Mouse (Mus musculus) embryonic facial prominence, embryonic 11.5 days (tissue): ENCODE results near the gene Angel1. TPM values are rescaled to one million over a fixed set of nuclear protein-coding genes. Genes with fewer than 3 reads are reported as not detected.

ENCODE experiments used
- ATAC-seq: fragments of 200-750 bp; cut with Nextera tagmentation; replicated peaks from 2 replicates; pipeline ENCODE4 v1.8.0; 2017; ENCODE audit warnings: low read depth; ENCODE audit not compliant: insufficient number of reproducible peaks, low FRiP score, low TSS enrichment
- DNase-seq: peaks from one replicate; pipeline ENCODE4 v3.0.0-alpha.2; 2015; ENCODE audit warnings: low spot score
- H3K27ac ChIP-seq: fragments of 300-500 bp; sonication (generic); replicated peaks from 2 replicates; pipeline ENCODE4 v1.5.1; 2014; ENCODE audit warnings: mild to moderate bottlenecking, low read depth, low read length, control low read depth
- H3K27me3 ChIP-seq: fragments of 300-500 bp; sonication (generic); 2 replicates; pipeline ENCODE4 v1.6.1; 2014; ENCODE audit warnings: mild to moderate bottlenecking, low read length, moderate library complexity, mixed read lengths; ENCODE audit not compliant: control insufficient read depth, insufficient read depth
- H3K36me3 ChIP-seq: fragments of 300-500 bp; sonication (generic); replicated peaks from 2 replicates; pipeline ENCODE4 v1.6.1; 2014; ENCODE audit warnings: low read depth, mild to moderate bottlenecking, low read length, moderate library complexity, mixed read lengths; ENCODE audit not compliant: control insufficient read depth, insufficient read depth
- H3K4me1 ChIP-seq: fragments of 300-500 bp; sonication (generic); 2 replicates; pipeline ENCODE4 v1.6.1; 2014; ENCODE audit warnings: low read length, mixed read lengths; ENCODE audit not compliant: control insufficient read depth, insufficient read depth
- H3K4me2 ChIP-seq: fragments of 300-500 bp; sonication (generic); 2 replicates; pipeline ENCODE4 v1.6.1; 2014; ENCODE audit warnings: low read depth, mild to moderate bottlenecking, control low read depth, low read length, moderate library complexity
- H3K4me3 ChIP-seq: fragments of 300-500 bp; sonication (generic); 2 replicates; pipeline ENCODE4 v1.5.1; 2014; ENCODE audit warnings: low read depth, low read length, control low read depth
- H3K9ac ChIP-seq: fragments of 300-500 bp; sonication (generic); replicated peaks from 2 replicates; pipeline ENCODE4 v1.6.1; 2014; ENCODE audit warnings: mild to moderate bottlenecking, control low read depth, low read length
- H3K9me3 ChIP-seq: fragments of 300-500 bp; sonication (generic); replicated peaks from 2 replicates; pipeline ENCODE4 v1.6.1; 2016; ENCODE audit warnings: mild to moderate bottlenecking, low read length, inconsistent platforms, mixed read lengths; ENCODE audit not compliant: control insufficient read depth
- WGBS: fragments of 180-500 bp; shearing (Covaris S2); extraction: QIAGEN DNeasy Blood & Tissue Kit; methylation state at CpG from one replicate; pipeline ENCODE4 v1.1.7; 2014; 5-methylcytosine and 5-hydroxymethylcytosine counted together
- polyA plus RNA-seq: library from polyadenylated mRNA; unstranded; fragments of >200 nt; fragmentation: Nextera tagmentation; extraction: Ambion mirVana; gene quantifications from 2 replicates; pipeline ENCODE4 v1.2.1, GENCODE M21; 2014

Gene Angel1
- polyA plus RNA-seq, 1 experiment from 2014 or later, result 10.9 TPM

GRCm38 (mm10) chr12:86682178-86682577 lies 44.1 kb downstream of the Angel1 start:
- Histone ChIP-seq H3K4me1 (no peaks in the 10 kb centered on the region), H3K36me3 (peaks cover 4% of the 10 kb centered on the region), H3K27me3 (no peaks in the 10 kb centered on the region), H3K4me3 (no peak overlapping the region), H3K27ac (no peak overlapping the region), H3K4me2 (no peak overlapping the region), H3K9me3 (no peaks in the 10 kb centered on the region), H3K9ac (no peak overlapping the region)
- no peak for DNase-seq
- 85% methylated on average over 8 of the region's 8 CpGs for WGBS
- no peak for ATAC-seq

DNA sequence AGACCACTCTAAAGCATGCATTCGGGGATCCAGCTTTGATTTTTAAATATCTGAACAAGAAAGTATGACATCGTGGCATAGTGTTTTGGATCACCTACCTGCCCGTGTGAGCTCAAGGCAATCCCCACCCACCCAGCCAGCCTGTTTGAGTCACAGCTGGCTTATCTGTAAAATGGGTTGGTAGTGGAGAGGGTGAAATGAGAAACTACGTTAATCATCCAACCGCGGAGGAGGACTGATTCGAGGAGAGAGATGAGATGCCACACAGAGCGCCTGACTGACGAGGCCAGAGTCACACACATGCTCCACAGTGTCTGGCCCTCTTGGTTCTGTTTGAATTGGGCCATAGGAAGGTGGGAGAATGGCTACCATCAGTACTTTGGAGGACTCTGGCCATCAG lies 44.6 kb downstream of the Angel1 start:
- DNase-seq (no peak), ATAC-seq (no peak)
- Histone ChIP-seq H3K27ac (no peak overlapping the region), H3K36me3 (peaks cover 1% of the 10 kb centered on the region), H3K4me2 (peak overlapping the region; percentile 24; the same call in 1 of the 2 replicates), H3K4me1 (no peaks in the 10 kb centered on the region), H3K4me3 (no peak overlapping the region), H3K9ac (no peak overlapping the region), H3K27me3 (no peaks in the 10 kb centered on the region), H3K9me3 (no peaks in the 10 kb centered on the region)
- WGBS, result 92% methylated on average over 9 of the region's 9 CpGs

DNA sequence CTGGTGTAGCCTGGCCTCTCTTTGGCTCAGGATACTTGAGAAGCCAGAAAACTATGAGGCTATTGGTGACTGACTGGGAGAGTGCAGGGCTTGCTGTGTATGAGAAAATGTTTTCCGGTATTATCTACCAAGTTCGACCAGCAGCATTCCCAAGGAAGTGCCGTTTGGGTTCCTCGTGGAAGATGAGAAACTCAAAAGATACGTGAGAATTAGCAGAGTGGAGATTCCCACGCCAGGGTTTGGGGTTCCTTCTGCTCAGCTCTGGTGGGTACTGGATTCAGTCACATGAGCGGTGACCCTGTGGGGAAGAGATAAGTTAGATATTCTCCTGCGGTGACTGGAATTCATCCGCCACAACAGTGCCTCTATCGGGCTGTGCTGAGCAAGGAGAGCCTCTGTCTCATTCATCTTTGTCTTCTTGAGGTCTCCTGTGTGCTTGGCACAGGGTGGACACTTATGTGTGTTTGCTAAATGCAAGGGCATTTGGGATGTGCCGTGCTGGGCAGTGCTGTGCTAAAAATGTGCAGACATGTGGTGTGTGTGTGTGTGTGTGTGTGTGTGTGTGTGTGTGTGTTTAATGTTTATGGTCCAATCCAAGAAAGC lies 45.6 kb downstream of the Angel1 start:
- 61% methylated on average over 11 of the region's 11 CpGs for WGBS
- H3K36me3 ChIP-seq, result no peaks in the 10 kb centered on the region
- peak overlapping the region; percentile 23; the same call in 1 of the 2 replicates for H3K9ac ChIP-seq
- H3K9me3 ChIP-seq, result no peaks in the 10 kb centered on the region
- H3K4me3 ChIP-seq, result peak overlapping the region; percentile 82
- peak overlapping the region; percentile 98 for H3K4me2 ChIP-seq
- H3K27me3 ChIP-seq, result no peaks in the 10 kb centered on the region
- ATAC-seq, result no peak
- no peak overlapping the region for H3K27ac ChIP-seq
- H3K4me1 ChIP-seq, result no peaks in the 10 kb centered on the region
- no peak for DNase-seq

DNA sequence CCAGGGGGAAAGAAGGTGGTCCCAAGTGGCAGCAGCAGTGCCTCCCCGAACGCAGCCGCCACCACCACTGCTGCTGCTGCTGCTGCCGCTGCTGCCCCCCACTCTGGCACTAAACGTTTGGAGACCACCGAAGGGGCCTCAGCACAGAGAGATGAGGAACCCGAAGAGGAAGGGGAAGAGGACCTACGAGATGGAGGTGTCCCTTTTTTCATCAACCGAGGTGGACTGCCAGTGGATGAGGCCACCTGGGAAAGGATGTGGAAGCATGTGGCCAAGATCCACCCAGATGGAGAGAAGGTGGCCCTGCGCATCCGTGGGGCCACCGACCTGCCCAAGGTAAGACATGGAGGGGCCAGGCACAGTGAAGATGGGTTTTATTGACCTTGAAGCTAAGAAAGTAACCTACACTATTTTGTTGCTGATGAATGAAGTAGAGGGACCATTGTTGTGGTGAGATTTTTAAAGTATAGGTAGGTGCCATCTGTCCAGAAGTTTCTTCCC lies 46.2 kb downstream of the Angel1 start:
- H3K9ac ChIP-seq, result peak overlapping the region; percentile 91
- no peaks in the 10 kb centered on the region for H3K27me3 ChIP-seq
- peak overlapping the region; percentile 98 for H3K4me2 ChIP-seq
- no peaks in the 10 kb centered on the region for H3K9me3 ChIP-seq
- DNase-seq (no peak), ATAC-seq (no peak)
- no peak overlapping the region for H3K27ac ChIP-seq
- H3K4me3 ChIP-seq, result peak overlapping the region; percentile 82
- 42% methylated on average over 12 of the region's 12 CpGs for WGBS
- H3K4me1 ChIP-seq, result no peaks in the 10 kb centered on the region
- no peaks in the 10 kb centered on the region for H3K36me3 ChIP-seq

DNA sequence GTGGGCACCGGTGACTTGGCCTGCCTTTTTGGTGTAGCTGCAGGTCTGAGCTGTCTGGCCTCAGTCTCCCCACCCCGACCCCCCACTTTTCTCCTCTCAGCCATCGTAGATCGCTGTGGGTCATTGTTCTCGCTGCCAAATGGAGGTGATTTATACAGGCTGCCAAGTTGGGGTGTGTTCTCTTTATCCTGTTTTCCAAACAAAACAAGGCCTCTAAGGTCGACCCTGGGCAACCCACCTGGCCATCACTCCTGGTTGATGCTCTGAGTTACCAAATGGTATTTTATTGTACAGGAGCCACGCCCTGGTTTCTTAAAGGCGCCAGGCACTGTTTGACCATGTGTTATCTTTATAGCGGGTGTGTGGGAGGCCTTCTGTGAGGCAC lies 46.7 kb downstream of the Angel1 start:
- no peaks in the 10 kb centered on the region; the same call in 1 of the 2 replicates for H3K9me3 ChIP-seq
- H3K4me3 ChIP-seq, result peak overlapping the region; percentile 82
- no peaks in the 10 kb centered on the region for H3K4me1 ChIP-seq
- no peak overlapping the region for H3K27ac ChIP-seq
- DNase-seq, result peak; percentile 21
- H3K27me3 ChIP-seq, result no peaks in the 10 kb centered on the region
- peak overlapping the region; percentile 98 for H3K4me2 ChIP-seq
- H3K36me3 ChIP-seq, result no peaks in the 10 kb centered on the region
- WGBS, result 12% methylated on average over 9 of the region's 9 CpGs
- H3K9ac ChIP-seq, result peak overlapping the region; percentile 91
- ATAC-seq, result no peak

DNA sequence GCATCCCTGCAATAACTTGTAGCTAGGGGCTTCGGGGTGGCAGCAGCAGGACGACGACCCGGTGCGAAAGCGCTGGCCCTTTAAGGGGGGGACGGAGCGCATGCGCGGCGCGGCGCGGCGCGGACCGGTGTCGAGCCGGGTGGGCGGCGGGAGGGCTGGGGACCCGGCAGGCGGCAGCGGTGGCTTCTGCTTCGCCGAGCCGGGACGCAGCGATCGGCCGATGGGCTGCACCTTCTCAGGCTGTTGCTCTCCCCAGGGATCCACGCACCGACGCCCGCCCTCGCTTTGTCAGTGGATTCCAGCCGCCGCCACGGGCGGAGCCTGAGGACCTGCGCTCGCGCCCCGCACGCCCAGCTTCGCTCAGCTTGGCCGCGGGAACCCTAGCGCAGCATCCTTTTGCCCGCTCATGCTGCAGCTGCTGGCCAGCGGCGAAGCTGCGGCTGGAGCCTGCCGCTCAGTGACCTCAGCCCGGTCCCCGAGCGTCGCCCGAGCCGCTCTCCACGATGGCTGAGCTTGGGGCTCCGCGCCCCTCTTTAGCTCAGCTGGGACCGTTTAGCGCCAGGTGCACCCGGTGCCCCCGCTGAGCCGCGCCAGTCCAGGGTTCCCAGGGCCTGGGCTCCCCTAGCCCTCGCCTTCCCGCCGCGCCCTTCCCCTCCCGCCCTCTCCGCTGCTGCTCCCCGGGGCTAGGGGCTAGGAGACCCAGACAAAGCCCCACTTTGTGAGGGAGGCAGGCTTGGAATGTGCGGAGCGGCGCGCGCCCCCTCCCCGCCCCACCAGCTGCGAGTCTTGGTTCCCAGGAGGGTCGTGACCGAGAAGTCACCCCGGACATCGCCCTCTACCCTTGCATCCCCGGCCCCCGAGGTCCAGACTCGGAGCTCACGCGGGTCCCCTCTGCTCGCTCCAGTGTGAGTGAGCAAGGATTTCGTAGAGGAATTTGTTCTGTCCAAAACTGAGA lies 47.4 kb downstream of the Angel1 start, which contains the start of gene Vash1:
TSS of gene Vash1 (plus strand) at position 110 of the 955 bp plus-strand sequence.
- Histone ChIP-seq H3K4me2 (peak within 1 kb of the TSS; percentile 98), H3K9me3 (no peaks in the 10 kb centered on the region; the same call in 1 of the 2 replicates), H3K36me3 (no peaks in the 10 kb centered on the region), H3K27me3 (no peaks in the 10 kb centered on the region), H3K27ac (peak within 1 kb of the TSS; percentile 89), H3K4me1 (no peaks in the 10 kb centered on the region), H3K4me3 (peak within 1 kb of the TSS; percentile 82), H3K9ac (peak within 1 kb of the TSS; percentile 91)
- DNase-seq (peak; percentile 86), ATAC-seq (peak; percentile 78)
- WGBS, result under 1% methylated on average over 77 of the region's 94 CpGs

DNA sequence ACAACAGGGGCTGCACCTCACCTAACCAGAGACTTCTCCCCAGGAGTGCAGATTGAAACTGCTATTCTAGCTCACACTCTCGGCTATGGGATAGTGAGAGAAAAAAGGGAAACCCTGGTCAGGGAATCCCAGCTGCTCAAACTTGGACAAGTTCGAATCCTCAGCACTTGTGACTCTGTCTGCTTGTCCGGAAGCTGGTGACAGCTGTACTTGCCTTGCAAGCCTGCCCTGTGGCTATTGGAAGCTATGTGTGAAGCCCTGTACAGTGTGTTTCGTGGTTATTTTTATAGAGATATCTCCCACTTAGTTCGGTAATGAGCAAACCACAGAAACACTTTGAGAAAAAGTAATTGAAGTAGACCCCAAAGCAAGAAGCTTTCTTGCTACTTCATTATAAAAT lies 53.8 kb downstream of the Angel1 start:
- no peak overlapping the region for H3K4me2 ChIP-seq
- H3K4me1 ChIP-seq, result no peaks in the 10 kb centered on the region
- H3K9me3 ChIP-seq, result no peaks in the 10 kb centered on the region; the same call in 1 of the 2 replicates
- 69% methylated on average over 5 of the region's 5 CpGs for WGBS
- H3K27ac ChIP-seq, result no peak overlapping the region
- no peaks in the 10 kb centered on the region for H3K36me3 ChIP-seq
- no peak overlapping the region for H3K4me3 ChIP-seq
- ATAC-seq (no peak), DNase-seq (no peak)
- H3K9ac ChIP-seq, result no peak overlapping the region
- H3K27me3 ChIP-seq, result no peaks in the 10 kb centered on the region
